Mouse (Mus musculus) frontal cortex, postnatal 36 days (tissue): ENCODE results near the gene Gfi1.
A peak's percentile ranks its signal among the peaks of the same experiment; 100 is the strongest.

ENCODE experiments used
- DNase-seq, 2 experiments: peaks; one replicate each; pipeline ENCODE4 v3.0.0; 2022; ENCODE audit warnings: low spot score in 2 of 2

Gene Gfi1

DNA sequence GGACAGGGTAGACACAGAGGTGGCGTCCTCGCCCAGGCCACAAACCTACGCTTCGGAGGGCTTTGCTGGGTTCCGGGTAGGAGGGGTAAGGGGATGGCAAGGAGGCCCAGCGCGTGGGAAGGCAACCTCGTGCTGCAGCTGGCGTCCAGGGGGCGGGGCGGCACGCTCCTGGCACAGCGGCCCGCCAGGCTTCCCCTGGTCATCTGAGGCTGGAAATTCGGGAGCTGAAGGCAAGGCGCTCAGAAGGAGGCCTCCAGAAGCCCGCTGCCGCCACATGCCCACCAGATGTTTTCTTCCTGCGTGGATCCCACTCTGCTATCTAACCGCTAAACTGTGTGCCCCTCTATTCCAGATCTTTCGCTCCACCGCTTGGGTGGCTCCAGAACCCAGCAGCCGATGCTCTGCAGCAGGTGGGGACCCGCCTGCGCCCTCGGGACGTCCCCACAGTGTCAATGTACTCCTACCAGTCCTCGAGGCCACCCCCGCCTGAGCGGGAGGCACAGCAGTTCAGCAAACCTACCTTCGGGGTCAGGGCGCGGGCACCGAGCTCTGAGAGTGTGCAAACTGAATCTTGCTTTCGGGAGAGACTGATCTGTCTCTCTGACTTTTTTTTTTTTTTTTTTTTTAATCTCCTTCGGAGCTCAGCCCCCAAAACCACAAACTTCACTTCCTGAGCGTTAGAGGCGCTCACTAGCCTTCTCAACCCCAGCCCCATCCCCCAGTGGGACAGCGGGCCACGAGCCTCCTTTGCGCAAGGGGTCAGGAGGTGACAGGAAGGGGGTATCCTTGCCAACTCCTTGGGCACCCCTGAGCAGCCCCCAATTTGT is at the start of gene Gfi1:
TSS of gene Gfi1 (minus strand) at position 602 of the 827 bp plus-strand sequence.
- DNase-seq = no peak

DNA sequence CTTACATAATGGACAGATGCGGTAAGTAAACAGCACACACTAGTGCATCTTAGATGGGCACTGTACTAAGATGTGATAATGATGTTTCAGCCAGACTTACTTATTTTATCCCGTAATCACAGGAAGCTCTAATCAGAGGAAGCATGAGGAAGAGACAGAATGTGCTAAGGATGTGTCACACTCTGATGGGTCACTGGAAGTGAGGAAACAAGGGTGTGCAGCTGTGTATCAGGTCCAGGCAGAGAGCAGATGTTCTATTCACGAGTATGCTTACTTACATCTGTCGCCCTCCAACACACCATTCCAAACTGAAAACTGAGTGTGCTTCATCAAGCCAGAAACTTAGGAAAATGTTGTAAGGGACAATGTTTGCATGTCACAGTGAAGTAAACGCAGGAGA is 46.2 kb upstream of the Gfi1 start:
- DNase-seq = peak in 1 of 2 experiments; percentile 2

DNA sequence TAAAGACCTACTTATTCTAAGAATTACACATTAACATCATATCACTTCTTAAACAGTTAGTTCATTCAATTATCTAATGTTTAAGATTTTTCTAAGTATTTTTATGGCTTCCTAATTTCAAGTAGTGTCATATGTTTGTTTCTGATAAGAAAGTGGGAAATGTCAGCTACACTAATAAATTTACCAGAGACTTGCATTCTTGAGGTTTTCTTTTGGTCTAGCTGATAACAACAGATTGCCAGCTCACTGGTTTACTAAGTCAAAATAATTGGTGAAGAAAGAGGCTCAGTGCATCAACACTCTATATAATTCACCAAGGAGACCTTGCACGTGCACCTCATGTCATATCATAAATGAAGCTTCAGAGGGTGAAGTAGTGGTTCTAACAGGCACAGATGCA is 42.4 kb upstream of the Gfi1 start:
- DNase-seq = no peak

DNA sequence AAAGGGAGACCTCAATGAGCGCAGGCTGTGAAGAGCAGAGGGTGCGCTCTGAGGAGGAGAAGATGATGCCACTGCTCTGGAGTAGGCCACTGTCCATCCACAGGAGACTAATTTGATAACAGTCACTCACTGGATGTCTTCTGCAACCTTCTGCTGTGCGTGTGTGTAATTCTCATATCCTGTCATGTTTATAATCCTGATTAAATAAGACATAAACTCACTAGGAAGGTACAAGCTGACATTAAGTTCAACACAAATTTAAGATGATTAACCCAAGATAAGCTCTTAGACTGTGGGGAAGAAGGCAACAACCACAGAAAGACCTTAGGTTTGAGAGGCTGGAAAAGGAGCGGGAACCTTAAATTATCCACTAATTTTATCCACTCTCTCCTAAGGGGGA is 40.1 kb upstream of the Gfi1 start:
- DNase-seq = no peak

DNA sequence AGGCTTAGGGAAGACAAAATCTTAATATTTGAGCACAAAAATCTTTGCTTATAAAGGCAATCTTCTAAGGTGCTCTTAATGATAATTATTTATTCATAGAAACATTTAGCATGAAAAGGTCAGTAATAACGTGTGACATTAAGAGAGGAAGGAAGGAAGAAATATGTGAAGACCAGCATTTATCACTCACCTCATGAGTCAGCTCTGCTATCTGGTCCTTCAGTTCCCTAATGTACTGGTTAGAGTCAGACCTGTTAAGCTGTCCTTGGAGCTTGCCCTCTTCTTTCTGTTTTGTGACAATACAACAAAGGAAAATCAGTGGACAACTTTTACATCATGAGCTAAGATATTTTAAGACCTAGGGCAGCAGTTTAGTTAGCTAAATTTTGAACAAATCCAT is 38.6 kb upstream of the Gfi1 start:
- no peak for DNase-seq

DNA sequence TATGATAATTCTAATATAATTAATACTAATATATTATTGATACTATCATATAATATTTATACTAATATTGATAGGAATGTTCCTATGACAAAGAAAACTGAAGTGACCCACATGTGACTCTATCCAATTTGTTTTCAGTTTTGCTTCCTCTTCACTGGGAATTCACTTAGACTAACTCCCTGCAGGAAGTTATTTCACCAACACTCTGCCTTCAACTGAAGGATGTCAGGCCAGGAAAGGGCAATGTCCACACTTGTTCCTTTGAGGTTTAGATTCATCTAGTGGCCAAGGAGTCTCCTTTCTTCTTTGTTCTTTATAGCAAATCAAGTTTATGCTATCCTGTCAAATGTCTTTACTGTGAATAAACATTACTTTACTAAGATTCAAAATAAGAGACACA is 37.8 kb upstream of the Gfi1 start:
- DNase-seq = no peak

DNA sequence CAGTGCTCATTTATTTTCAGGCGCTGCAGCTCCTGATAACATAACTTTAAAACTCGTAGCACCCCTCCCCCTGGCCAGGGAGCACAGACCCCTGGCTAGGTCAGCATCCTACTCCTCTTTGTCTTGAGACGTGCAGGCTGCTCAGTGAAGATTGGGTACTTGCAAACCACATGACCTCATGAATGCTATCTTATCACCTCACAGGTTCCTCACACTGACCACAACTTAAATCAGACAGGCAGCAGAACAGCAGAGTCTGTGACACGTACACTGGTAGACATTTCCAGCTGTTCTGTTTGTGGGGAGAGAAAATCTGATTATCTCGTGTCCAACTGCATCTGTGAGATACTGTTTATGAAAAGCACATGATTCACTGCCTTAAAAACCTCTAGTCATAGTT is 33.3 kb upstream of the Gfi1 start:
- no peak for DNase-seq

DNA sequence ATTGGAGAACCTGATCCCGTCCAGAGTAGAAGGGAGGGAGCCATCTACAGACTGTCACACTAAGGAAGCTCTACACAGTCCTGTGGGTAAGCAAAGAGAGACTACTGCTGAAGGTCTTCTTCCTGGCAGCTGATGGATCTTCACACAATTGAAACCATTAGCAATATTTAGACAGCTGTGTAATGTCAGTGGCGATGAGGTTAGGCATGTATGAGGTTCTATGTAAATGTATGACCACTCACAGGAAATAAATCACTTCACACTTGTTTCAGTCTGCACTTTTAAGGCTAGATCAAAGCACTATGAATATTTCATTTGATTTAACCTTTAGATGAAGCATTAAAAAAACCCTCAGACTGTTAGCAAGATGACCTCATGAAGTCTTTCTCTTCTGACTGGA is 30.2 kb upstream of the Gfi1 start:
- no peak for DNase-seq

DNA sequence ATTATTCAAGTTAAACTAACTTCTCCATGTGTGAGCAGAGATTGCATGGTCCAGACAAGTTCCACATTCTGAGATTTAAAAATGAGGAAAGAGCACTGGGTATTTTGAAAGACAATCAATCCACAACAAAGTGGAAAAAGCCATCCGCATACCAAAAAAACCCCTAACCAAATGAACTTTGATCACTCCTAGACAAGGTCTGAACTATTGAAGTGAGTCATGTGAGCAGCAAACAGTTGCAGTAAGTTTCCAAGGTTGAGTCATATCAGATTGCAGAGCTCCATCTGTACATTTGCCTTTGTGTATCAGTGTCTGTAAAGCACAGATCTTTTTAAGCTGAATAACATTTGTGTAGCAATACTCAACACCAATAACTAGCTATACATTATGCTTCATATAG is 28.9 kb upstream of the Gfi1 start:
- DNase-seq = no peak

DNA sequence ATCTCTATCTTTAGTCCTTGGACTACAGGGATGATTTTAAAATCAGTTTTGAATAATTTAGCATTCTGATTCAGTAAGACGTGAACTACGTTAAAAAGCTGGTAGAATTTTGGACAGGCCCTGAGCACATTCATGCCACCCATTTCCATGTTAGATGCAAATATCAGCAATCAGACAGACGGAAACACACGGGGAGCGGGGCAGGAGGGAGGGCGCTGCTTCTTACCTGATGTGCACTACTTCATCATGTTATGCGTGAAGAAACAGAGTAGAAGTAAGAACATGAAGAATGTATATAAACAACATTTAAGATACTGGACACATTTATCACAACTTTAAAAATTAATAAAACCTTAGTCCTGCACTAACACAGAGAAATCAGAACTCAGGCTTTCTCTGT is 27.8 kb upstream of the Gfi1 start:
- no peak for DNase-seq

DNA sequence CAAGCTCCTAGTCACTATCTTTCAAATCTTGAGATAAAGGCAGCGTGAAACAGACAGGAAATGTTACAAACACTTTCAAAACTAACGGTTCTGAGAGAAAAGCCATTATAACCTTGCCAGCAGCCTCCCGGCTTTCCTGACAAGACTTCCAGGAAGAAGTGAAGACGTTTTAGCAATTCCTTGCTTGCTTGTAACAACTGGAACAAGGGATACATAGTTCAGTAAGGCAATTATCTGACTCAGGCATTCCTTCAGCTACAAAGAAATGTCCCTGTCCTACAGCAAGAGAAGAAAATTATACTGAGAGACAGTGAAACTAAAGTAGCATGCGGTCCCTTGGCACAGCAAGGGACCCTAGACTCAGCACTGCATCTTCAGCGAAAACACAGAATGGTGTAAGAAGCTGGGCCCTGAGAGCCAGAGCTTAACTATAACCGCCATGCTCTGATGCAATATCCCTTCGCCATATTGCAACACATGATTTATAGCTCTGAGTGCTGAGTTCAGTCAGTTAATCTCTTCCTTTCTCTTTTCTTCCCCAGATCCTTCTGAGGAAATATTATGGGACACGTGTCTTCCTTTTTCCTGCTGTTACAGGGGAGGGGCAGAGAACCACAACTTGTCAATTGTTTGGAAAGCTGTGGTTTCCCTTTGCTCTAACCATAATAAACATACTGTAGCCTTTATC is 23.5 kb upstream of the Gfi1 start:
- DNase-seq = no peak

DNA sequence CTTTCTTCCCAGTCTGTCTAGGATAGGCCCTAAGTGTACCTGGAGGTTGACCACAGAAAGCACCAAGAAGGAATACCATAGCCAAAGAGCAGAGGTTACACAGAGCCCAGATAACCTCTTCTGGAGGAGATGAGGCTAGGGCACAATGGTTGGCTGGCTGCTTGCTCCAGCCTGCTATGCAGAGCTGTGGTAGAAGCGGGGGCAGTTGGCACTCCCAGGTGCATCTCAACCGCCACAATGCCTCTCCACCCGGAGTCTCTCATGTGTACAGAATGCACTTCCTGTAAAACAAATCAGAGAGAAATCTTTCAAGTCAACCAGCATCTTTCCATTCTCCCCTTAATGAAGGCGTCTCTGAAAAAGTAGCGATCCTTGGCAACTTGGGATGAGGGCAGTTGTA is 13.2 kb upstream of the Gfi1 start:
- no peak for DNase-seq

DNA sequence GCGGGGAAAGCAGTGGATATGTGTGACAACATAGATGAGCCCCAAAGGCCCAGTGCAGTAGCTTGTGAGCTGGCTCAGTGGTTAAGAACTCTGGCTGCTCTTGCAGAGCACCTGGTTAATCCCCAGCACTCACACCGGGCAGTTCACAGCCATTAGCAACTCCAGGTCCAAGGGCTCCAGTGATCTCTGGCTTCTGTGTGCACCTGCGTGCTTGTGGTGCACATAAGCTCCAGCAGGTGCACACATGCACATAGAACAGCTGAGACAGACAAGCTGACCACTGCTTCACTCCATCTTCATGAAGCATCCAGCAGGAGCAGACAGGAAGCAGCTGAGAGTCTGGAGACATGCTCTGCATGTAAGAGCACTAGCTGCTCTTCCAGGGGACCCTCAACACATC is 12.5 kb upstream of the Gfi1 start:
- no peak for DNase-seq

DNA sequence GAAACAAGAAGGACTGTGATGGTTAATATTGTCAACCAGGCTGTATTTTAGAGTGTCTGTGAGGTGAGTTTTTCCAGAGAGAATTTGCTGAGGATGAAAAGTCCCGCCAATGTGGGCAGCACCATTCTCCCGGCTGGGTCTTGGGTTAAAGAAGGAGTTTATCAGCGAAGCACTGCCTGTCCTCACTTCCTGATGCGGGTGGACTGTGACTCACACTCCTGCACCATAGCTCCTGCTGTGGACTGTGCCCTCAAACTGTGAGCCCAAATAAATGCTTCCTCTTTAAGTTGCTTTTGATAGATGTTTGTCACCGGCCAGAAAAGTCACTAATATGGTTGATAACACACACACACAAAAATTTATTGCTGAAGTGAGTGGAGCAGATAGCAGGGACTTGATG is 10.3 kb upstream of the Gfi1 start:
- no peak for DNase-seq

DNA sequence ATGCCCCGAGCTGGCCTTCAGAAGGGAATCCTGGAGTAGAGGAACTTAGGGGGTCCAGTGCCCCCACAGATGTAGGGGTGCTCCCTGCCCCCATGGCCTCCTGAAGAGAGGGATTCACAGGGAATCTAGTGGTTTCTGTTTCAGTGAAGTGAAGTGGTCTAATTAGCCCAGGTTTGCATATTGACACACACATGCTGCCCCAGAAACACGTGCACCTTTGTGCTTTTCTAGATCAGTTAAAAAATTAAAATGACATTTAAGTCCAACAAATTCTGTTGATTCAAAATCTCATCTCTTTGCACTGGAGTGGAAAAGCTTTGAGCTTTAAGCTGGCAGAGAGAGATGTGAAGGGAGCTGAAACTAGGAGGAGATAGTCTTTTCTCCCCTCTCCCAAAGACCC is 6.0 kb upstream of the Gfi1 start:
- DNase-seq = no peak

DNA sequence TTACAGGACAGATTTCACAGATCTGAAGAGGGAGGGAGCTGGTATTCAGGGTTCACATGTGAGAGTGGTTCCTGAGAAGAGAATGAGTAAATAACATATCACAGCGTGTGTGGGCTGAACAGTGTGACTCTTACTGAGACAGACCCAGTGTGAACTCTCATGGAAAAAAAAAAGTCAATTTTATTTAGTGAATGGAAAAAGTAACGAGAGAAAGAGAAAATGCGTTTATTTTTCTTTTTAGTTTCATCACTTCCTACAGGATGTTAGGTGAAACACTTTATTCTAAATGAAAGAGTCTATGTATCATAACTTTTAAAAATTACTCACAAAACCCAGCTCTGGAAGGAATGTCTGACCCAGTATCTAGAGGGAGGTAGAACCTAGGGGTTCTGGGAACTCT is 5.6 kb upstream of the Gfi1 start:
- no peak for DNase-seq

DNA sequence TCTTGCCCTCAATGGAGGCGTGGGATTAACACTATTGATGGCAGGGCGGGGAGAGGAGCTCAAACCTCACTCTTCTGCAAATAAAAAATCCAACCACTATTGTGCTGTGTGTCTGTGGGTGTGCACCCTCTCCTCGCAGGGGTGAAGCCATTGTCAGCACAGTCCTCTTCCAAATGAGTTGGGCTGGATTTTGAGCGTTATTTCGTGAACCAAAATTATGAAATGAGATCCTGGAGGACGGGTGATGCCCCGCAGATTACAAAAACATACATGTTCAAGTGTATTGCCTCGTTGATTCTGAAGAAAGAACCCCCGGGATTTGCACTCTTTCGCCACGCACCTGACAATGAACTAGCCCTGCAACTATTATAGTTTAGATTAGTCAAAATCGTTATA is 1.2 kb upstream of the Gfi1 start:
- DNase-seq = no peak

DNA sequence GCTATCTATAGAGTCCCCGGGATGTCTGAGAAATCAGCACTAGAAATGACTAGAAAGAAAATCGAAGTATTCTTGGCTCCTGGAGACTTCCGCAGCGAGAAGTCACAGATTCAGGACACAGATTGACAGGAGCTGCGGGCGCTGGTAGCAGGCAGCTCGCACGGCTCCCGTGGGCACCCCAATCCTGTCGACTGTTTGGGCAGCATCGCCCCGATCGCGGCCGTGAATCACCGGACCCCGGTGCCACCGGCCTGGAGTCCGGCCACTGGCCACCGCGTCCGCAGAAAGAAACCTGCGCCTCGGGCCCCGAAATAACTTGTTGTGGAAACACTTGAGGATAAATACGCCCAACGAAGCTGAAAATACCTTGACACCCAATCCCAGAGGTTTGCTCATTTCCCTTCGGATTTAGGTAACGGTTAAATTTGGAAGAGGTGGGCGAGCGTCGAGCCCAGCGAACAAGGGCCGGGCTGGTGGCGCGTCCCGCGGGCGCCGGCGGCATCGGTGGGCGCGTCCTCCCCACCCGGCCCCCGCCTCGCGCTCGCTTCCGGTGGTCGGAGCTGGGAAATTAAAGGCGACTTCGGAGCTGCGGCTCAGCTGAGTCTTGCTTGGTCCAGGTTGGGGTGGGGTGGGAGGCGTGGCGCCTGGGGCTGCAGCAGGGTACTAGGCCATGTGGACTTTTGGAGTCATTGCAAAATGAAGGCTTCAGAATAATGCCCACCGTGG is 608 bp upstream of the Gfi1 start:
- no peak for DNase-seq

DNA sequence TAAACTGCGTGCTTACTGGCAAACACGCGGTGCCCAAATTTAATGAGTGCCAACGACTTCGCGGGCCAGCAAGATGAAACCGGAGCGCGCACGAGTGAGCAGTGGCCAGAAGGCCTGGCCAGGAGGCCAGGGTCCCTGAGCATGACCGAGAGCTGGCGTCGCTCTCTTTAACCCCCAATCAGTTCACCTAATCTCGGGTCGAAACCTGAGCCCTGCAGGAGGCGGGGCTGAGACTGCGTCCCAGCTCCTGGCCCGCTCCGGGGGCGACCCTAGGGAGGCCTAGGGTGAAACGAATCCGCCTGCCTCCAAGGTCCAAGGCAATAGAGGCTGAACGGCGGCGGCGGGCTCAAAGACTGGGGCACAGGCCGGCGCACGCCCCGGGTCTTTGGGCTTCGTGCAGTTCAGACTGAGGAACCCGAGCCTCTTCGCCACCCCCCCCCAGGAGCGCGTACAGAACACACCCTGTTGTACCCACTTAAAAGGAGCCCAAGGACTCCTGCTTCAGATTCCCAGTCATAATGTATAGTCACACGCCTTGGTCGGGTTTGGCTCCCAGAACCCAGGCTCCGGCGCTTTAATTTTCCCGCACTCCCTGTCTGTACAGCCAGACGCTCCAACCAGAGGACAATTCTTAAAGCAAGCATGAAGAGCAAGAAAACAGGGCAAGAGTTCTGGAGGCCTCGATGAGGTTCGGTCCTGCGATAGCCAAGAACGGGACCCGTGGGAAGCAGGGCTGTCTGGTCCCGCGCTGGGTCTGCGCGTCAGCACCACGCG is 988 bp downstream of the Gfi1 start:
- DNase-seq = no peak

DNA sequence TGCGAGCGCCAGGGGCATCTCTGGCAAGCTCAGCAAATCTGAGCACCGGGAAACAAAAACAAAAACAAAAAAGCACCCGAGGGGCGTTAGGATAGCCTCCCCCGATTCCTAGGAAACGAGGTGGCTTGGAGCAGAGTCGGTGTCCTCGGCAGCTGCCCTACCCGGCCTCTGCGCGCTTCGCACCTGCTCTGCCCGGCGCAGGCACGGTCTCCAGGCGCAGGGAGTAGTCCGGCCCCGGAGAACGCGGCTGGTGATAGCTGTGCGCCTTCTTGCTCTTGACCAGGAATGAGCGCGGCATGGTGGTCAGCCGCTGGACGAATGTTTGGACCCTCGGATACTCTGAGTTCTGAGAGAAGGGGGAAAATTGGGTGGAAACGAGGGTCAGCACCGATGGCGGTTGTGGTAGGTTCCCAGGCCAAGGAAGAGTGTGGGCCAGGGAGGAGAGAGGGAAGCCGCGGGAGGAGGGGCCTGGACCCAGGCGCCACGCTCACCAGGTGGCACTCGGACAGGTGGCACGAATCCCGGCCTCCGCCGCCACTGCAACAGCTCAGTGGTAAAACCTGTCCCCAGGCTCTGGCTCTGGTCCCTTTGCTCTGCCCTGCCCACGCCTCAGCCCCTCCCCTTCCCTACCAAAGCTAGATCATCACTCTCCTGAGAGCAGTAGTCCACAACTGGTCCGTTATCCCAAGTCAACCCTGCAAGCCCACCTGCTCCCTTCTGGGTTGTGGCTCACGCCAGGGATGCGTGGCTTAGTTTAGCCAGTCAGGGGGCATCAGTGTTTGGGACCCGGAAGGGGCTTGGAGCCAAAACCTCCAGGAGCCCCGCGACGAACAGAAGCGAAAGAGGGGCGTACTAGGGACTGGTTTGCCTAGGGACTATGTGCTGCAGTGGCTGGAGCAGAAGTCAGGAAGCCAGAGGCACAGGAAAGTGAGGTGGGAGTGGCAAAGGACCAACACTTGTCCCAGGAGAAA is 2.0 kb downstream of the Gfi1 start:
- DNase-seq = no peak
